Mouse (Mus musculus) erythroid progenitor cell, adult 5-6 weeks (primary cell): ENCODE data around the gene Cast. TPM values are rescaled to one million over a fixed set of nuclear protein-coding genes. Genes with fewer than 3 reads are reported as not detected.
A peak's percentile ranks its signal among the peaks of the same experiment; 100 is the strongest.

Source experiments
- ATAC-seq: replicated peaks from 2 replicates; pipeline ENCODE4 v1.8.0; 2016; ENCODE audit warnings: moderate number of reproducible peaks, mild to moderate bottlenecking, moderate TSS enrichment, inconsistent platforms; ENCODE audit not compliant: poor library complexity, low FRiP score, severe bottlenecking
- total RNA-seq, 2 experiments: library from RNA; stranded (forward) in 1 of 2; stranded (reverse) in 1 of 2; fragments of 150-400 nt in 1 of 2; fragments of 186-747, 209-891 nt in 1 of 2; gene quantifications; 2 replicates each; pipeline versions ENCODE4 v1.2.3 to v1.2.4; 2015 to 2017; ENCODE audit warnings: low replicate concordance in 2 of 2

Cast gene
- total RNA-seq (2015; ENCODE audit: low replicate concordance) (100 and 110 TPM in 2 replicates), total RNA-seq (2017; ENCODE audit: low replicate concordance) (222 and 236 TPM in 2 replicates)

DNA sequence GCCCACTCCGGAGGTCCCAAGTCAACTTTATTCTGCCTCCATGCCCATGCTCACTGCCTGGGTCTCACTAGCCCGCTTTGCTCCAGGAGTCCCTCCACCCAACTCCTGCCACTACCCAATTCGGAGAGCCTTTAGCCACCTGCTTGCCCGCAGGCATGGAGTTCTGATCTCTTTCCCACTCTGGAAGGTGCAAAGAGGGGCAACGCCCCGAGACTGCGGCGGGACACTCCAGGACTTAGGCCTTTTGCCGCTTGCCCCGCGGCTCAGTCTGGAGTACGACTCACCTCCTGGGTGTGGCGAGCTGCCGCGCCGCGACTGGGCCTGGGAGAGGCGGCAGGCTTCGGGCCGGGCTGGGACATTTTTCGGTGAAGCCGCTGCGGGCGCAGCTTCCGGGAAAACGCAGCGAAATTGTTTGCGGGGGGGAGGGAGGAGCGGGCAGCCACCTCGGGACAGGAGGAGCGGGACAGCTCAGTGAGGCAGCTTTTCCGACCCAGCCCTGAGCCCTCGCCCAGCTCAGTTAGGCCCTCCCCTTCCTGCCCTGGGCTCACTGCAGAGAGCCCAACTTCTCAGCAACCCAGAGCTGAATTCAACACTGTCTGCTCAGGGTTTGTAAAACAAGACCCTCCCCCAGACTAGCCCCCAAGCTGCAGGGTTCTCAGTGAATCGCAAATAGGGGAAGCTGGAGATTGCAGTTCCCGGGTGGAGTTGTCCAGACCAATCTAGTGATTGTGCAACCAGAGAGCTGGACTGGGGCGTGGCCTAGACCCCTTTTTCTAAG, at the start of gene Cast:
Cast (minus strand) TSS at position 659 of the 778 bp plus-strand sequence.
- ATAC-seq: peak; percentile 86

DNA sequence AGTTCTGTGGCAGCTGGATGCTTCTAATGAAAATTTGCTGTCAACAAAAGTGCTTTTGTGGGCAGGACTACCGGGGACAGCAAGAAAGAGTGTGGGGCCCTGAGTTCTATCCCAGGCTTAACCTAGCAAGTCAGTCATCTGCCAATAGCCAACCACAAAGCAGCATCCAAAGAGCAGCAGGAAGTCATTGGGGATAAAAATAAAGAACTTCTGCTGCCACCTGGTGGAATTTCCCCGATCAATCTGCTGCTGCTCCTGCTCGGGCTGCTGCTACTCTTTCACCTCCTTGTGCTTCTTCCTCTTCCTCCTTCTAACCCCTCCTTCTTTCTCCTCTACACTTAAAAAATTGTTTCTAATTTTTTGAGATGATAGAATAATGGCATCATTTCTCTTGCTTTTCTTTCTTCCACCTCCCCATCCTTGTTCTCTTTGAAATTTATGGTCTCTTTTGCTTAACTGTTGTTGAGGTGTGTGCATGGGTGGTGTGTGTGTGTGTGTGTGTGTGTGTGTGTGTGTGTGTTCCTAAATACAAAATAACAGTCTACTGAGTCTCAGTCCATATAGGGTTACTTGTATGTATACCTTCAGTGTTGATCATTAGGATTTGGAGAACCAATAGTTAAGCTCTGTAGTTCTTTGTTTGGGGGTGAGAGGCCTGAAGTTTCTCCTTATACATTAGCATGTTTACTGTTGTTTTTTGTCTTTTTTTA, 45.9 kb upstream of the Cast start:
- ATAC-seq: peak; percentile 79

DNA sequence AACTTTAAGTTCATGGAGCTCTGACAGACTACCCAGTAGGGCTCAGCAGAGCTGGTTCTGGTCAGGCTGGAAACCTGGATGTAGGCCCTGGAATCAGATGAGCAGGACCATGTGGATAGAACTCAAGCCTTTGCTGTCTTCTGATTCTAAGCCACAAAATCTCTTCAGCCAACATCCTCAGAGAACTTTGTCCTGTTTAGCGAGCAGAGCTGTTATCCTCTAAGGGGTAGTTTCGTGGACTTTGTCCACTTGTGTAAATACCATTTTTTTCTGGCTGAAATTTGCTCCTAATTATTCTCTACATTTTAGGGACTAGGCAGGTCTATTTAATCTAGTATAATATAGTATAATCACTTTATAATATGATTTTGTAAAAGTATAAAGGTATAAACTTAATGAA, 42.2 kb upstream of the Cast start:
- ATAC-seq: no peak

DNA sequence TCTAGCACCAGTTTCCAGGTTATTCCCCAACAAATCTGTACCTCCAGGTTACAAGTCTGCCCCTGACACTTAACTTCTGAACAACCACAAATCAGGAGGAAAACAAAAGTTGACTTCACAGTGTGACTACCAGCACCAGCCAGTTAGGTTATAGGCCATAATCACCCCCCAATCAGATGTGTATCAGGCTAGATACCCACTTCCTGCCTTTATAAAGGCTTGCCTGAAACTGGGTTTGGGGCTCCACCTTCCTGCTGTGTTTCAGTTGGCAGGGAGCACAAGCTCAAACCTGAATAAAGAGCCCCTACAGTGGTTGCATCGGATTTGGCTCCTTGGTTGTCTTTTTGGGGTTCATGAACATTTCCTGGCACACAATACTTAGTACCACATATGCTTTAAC, 37.3 kb upstream of the Cast start:
- no peak for ATAC-seq

DNA sequence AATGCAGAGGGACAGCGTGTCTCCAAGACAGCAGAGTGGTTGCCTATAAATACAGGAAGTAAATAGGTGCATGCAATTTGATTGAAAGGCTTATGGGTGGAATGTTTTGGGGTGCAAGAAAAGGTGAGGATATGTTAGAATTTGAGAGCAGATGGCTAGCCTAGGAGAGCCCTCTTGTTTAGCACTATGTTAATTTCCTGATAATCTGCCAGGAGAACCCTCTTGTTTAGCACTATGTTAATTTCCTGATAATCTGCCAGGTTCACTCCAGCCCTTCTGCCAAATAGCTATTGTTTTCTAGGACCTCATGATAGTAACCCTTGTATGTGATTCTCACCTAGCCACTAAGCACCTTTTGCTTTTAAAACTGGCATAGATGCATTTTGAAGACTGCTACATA, 25.9 kb upstream of the Cast start:
- no peak for ATAC-seq

DNA sequence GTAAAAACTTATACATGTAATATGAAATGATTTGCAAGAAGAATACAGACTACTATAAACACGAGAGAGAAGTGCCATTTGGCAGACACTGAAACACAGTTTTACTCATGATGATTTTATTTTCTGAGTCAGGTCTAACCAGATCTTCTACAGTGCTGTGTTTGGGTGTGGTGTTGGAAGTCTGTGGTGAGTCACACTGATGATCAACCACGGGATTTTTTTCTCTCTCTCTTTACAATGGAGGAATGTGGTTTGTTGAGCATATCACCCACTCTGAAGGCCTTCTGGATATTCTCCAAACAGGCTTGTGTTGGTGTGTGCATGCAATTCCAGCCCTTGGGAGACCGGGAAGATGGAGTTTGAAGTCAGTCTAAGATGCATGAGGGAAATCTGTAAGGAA, 13.5 kb upstream of the Cast start:
- ATAC-seq: no peak

DNA sequence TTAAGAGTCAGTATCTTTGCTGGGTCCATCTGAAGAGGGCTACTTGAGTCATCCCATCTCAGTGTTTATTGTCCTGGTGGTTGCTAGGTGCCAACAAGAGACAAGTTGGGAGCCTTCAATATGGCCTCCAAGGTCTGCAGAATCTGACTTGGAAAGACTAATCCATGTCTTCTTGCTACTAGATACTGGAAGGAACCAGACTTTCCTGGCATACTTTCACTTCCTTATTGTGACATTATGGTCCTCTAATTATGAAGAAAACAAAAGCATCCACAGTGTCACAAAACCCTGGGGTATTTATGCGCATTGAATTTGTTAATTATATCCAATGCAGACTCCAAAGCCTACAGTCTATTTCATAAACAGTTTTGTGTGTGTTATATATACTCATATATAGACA, 7.1 kb upstream of the Cast start:
- ATAC-seq: no peak

DNA sequence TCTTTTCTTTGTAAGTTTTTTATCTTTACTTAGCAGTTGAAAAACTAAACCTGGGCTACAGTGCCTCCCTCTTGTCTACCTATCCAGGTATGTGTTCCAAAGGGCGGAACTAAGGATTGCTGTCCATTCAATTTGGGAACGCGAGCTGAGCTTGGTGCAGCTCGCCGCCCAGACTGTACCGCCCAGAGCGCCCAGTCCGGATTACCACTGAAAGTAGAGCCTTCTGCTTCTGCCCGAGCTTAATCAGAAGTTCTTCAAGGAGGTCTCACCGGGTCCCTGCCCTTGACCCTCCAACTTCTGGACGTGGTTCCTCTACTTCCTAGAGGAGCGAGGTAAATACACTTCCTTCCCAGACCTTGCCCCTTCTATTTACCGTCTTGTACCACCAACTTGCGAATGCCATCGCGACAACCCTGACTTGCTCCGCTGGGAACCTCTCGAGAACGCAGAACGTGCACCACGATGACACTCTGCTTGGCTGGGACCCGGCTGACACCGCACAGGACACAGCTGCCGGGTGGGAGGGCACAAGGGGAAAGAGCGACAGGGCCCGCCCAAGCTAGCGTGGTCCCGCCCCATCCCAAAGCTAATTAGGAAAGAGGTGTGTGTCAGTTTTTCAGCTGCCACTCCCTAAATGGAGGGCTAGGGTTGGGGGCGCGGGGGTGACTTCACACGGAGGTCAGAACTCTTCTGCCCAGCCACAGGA, 1.0 kb downstream of the Cast start:
- peak; percentile 98 for ATAC-seq

DNA sequence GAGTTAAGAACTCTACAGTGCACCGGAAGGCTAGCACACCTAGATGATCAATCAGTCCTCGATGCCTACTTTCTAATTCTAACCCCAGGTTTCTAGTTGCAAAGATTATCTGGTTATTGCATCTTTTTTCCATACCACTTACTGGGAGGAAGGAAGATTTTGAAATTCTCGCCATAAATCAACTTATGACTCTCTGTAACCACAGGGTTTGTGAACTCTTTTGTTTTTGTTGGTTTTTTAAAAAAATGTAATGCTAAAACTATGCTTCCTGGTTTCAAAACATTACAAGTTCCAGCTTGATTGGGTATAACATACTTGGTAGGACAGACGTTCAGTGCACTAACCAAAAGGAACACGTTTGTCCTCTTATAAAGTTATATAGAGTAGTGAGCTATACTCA, 1.7 kb downstream of the Cast start:
- ATAC-seq: no peak

DNA sequence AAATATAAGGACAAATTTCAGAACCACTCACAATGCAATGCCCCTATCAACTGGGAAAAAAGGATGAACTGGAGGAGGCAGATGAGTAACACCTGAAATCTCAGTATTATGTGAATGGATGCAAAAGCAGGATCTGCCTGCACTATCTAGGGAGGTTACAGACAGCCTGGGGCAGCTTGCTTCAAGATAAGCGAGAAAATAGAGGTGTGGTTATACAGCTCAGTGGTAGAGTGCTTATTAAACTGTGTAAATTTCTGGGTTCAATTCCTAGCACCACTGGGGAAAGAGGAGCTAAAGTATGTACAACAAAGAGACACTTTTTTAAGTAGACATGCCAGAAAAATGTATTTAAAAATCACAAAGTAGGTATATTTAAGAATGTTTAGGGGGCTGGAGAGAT, 14.2 kb downstream of the Cast start:
- 0 out of 2 replicates have a peak, but pooled peaks have one; percentile 42 for ATAC-seq

DNA sequence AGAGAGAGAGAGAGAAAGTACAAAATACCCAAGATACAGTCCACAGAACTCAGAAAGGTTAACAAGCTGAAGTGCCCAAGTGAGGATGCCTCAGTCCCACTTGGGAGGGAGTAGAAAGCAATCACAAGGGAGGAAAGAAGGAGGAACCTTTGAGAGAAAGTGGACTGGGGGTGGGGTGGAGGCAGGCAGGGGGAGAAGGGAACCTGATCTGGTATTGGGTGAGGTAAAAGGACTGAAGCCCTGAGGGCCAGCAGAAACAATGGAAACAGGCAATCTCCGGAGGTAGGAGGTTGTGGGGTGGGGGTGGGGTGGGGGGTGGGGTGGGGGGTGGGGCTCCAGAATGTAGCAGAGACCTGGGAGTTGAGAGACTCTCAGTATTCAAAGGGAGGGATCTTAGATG, 20.9 kb downstream of the Cast start:
- no peak for ATAC-seq

DNA sequence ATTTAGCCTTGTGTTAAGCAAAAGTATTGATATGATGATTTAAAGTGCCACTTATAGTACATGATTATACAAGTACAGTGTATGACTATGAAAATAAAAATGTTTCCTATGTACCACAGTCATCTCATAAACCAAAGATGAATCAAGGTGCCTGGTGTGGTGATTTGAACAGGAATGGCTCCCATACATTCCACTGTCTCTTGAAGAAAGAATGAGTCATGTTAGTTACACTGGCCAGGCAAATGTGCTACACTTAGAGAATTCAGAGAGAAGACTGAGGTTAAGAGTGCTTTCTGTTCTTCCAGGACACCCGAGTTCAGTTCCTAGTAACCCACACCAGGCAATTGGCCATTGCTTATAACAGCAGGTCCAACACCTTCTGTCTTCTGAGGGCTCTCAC, 36.5 kb downstream of the Cast start:
- no peak for ATAC-seq

DNA sequence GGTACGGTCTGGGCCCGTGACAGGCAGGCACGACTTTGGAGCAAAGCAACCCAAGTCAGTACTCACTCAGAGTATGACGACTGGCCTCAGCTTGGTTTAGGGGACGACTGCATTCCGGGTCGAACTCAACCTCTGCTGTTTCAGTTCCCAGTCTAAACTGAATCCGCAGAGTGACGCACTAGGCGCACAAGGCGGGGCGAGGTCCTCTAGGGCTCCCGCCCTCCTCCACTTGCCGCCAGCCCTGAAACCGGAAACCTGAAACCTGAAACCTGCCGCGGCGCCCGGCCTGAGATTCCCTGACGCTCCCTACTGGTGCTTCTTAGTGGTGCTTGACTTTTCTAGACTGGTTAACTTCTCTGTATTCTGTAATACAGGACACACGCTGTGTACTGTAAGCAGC, 38.1 kb downstream of the Cast start:
- ATAC-seq: peak; percentile 98

DNA sequence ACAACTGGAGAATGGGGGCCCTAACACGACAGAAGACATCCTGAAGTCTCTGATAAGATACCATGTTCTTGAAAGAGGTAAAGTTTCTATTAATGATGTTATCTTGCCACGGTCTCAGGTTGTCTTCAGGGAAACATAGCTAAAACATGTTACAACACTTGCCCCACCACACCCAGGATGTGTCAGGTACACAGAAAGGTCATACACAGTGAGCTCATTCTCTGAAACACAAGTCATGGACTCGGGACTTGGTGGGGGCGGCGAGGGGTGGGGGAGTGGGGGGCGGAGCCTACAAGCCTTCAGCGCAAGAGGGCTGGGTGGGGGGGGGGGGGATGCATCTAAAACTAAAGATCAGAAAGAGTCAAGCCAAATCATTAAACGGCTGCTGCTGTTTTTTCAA, 38.7 kb downstream of the Cast start:
- peak; percentile 43 for ATAC-seq

DNA sequence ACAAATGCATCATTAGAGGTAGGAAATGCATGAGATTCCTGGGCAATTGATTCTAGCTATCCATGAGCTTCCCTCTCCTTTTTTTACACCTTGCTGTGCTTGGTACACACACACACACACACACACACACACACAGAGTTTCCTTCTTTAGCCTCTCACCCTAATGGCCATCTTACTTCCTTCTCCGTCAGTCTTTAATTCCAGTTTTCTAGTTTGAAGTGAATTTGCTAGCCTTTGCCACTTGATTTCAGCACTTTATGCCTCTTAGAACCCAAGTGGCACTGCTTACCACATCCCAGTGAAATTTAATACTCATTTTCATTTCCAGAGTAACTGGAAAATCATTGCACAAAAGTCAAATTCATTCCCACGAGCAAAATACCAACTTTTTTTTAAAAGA, 41.4 kb downstream of the Cast start:
- ATAC-seq: no peak

DNA sequence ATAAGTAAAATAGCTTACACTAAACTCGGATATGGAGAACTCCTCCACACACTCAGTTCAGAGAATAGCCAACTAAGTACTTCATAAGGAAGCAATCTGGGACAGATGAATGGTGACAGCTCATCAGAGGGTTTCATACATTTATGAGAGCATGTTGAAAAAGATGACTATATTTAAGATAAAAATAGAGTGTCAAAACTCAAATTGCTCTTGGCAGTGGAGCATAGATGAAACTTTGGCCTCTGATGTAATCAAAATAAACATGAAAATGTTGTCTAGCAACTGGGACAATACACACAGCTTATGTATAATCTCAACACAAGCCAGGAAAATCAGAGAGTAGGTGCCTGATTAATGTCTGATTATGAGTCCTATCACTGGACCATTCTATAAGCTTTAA, 45.9 kb downstream of the Cast start:
- no peak for ATAC-seq

DNA sequence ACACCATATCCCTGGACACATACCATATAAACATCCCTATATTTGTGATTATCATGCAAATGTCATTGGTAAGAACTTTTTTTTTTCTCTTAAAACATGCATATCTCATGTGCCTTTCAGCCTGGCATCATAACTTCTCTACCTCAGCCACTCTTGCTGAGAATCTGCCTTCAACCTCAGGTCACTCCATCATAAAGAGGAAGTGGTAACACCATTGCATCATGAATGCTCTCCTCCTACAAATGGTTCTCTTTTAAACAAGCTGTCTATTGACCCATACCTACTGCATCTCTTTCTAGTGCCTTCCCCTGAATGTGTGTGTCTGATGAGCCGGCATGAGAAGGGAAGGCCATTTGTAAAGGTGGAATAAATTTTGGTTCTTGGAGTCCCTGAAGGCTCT, 49.5 kb downstream of the Cast start:
- no peak for ATAC-seq

DNA sequence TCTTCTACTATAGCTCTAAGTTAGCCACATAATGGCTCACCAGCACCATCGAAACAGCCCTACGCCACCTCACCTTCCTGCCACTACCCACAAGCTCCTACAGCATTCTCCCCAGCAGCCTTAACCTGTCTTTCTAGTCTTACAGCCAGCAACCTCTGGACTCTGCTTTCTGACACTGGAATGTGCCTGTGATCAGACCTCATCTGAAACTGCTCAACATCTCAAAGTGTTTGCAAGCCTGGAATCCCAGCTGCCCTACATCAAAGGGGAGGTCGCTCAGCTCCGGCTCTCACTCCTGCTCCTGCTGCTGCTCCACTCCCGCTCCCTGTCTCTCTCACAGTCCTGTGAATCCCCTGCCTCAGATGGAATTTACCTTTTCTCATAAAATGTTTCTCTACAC, 65.4 kb downstream of the Cast start:
- no peak for ATAC-seq

DNA sequence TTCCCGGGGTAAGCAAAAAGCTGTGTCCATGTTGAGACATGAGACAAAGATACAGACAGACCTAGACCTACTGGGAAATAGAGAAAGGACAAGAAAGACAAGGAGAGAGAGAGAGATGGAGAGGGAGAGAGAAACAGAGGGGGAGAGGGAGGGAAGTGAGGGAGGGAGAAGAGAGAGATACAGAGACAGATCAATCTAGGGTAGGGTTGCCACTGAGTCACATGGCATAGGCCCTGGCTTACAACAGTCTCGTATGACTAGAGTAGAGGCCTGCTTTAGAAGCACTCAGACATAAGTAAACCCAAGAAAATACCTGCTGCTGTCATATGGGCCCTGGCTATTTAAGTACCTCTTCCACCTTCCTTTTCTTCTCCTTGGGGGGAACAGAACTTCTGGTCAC, 72.2 kb downstream of the Cast start:
- ATAC-seq: peak; percentile 51

DNA sequence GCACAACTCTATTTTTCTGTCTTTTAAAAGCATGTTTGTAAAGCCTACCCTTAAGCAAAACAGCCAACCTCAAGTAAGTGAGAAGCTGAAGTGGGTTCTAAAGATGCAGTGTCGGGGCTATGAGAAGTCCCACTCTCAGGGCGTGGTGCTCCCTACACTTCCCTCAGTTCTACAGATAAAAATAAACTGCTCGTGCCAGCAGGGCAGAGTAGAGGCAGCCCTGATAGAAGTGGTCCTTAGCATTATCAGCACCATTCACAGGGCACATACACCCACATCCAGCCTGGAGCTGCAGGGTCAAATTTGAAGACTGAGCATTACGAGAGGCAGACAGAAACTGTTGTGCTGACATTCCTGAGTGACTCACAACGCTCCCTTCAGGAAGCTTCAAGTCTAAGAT, 72.8 kb downstream of the Cast start:
- ATAC-seq: peak; percentile 94

DNA sequence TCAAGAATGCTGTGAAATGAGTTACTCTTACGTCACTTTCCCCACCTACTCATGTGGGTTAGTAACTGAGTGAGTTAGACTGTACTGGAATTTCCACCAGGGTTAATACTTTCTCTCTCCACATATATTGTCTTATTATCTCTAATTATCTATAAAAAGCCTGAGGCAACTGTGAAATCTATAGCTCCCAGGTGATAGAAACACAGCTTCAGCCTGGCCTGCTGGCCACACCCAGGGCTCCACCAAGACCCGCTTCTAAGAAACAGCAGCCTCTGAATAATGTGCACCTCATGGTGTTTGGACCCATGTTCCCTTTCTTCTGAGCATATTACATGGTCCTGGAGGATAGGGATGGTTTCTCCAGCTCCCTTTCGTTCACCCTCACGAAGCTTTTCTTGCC, 74.9 kb downstream of the Cast start:
- ATAC-seq: peak; percentile 59
